Mouse (Mus musculus) limb, embryonic 14.5 days (tissue): ENCODE measurements at regions not wholly inside any gene's neighbourhood (a gene's known extent, or its start where the extent isn't known, plus 50 kb on each side); places are given as distances from the start of the nearest gene placed in this dataset.

Experiments used
- ATAC-seq: fragments of 200-750 bp; cut with Nextera tagmentation; 2 replicates; pipeline ENCODE4 v1.8.0; 2017; ENCODE audit warnings: low read depth, moderate number of reproducible peaks, moderate TSS enrichment; ENCODE audit not compliant: low FRiP score
- DNase-seq: peaks from one replicate; pipeline ENCODE4 v3.0.0-alpha.2; 2015; ENCODE audit warnings: low spot score
- H3K27ac ChIP-seq: fragments of 300-500 bp; sonication (generic); replicated peaks from 2 replicates; pipeline ENCODE4 v1.5.1; 2014; ENCODE audit warnings: low read depth, mild to moderate bottlenecking, low read length, moderate library complexity, mixed read lengths
- H3K27me3 ChIP-seq: fragments of 300-500 bp; sonication (generic); 2 replicates; pipeline ENCODE4 v1.6.1; 2014; ENCODE audit warnings: low read length, mixed read lengths; ENCODE audit not compliant: control insufficient read depth, insufficient read depth
- H3K36me3 ChIP-seq: fragments of 300-500 bp; sonication (generic); 2 replicates; pipeline ENCODE4 v1.6.1; 2014; ENCODE audit warnings: mild to moderate bottlenecking, low read length, moderate library complexity, mixed read lengths; ENCODE audit not compliant: control insufficient read depth, insufficient read depth
- H3K4me1 ChIP-seq: fragments of 300-500 bp; sonication (generic); 2 replicates; pipeline ENCODE4 v1.6.1; 2014; ENCODE audit warnings: antibody characterized with exemption, low read length, mixed read lengths; ENCODE audit not compliant: control insufficient read depth, insufficient read depth
- H3K4me2 ChIP-seq: fragments of 300-500 bp; sonication (generic); replicated peaks from 2 replicates; pipeline ENCODE4 v1.6.1; 2014; ENCODE audit warnings: low read depth, mild to moderate bottlenecking, low read length, moderate library complexity; ENCODE audit not compliant: severe bottlenecking
- H3K4me3 ChIP-seq: fragments of 300-500 bp; sonication (generic); replicated peaks from 2 replicates; pipeline ENCODE4 v1.5.1; 2014; ENCODE audit warnings: low read length
- H3K9ac ChIP-seq: fragments of 300-500 bp; sonication (generic); 2 replicates; pipeline ENCODE4 v1.6.1; 2014; ENCODE audit warnings: mild to moderate bottlenecking, low read depth, low read length, moderate library complexity; ENCODE audit not compliant: severe bottlenecking
- H3K9me3 ChIP-seq: fragments of 300-500 bp; sonication (generic); 2 replicates; pipeline ENCODE4 v1.6.1; 2016; ENCODE audit warnings: low read length; ENCODE audit not compliant: control insufficient read depth
- POLR2A ChIP-seq: fragments of 200-500 bp; IDR thresholded peaks from 2 replicates; pipeline ENCODE4 v1.8.0; 2012; ENCODE audit warnings: inconsistent platforms, mild to moderate bottlenecking, moderate library complexity, borderline replicate concordance; ENCODE audit not compliant: insufficient read depth, insufficient read length; ENCODE audit errors: extremely low read depth
- WGBS: fragments of 180-500 bp; shearing (Covaris S2); extraction: QIAGEN DNeasy Blood & Tissue Kit; methylation state at CpG from one replicate; pipeline ENCODE4 v1.1.7; 2014; 5-methylcytosine and 5-hydroxymethylcytosine counted together

DNA sequence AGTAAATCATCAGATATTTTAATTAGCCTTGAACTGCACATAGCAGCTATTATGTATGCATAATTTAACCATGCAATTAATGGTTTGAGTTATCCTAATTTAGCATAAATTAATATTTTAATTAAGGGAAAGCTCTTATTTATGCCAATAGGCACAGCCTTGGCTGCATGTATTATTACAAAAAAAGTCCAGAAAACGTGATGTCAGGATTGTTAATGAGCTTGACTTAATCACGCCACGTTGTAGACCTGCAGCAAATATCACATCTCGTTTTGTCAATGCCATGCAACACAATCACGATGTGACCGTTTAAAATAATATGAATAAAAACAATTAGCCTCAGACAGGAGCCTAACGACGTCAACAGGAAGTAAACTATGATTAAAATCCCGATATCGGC lies 189.9 kb downstream of the Plk2 start:
- Histone ChIP-seq H3K9me3 (no peaks in the 10 kb centered on the region), H3K27me3 (no peaks in the 10 kb centered on the region), H3K4me3 (no peak overlapping the region), H3K4me1 (no peaks in the 10 kb centered on the region), H3K9ac (no peak overlapping the region), H3K27ac (no peak overlapping the region), H3K4me2 (no peak overlapping the region), H3K36me3 (no peaks in the 10 kb centered on the region)
- no peak for TF ChIP-seq POLR2A
- no peak for ATAC-seq
- DNase-seq = no peak
- WGBS = 70% methylated on average over 10 of the region's 10 CpGs

DNA sequence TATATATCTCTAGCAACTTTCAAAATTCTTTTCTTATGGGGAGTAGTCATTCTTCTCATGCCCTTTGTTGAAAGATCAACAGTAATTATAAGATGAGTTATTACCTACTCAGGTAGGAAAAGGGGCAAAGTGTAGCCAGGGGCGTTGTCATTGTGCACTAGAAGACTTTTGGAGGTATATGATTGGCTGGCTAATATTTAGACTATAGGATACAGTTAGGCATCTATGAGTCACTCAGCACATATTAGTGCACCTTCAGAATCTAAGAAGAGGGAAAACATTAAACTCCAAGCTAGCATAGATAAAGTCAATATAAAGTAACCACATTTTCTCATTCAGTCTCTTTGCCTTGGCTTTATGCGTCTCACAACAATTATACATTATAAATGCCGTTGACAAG lies 199.8 kb downstream of the Plk2 start:
- TF ChIP-seq POLR2A = no peak
- no peak for ATAC-seq
- peaks cover 3% of the 10 kb centered on the region; the same call in 1 of the 2 replicates for H3K4me1 ChIP-seq
- H3K27me3 ChIP-seq = no peaks in the 10 kb centered on the region
- no peaks in the 10 kb centered on the region for H3K36me3 ChIP-seq
- no peak overlapping the region for H3K4me2 ChIP-seq
- 82% methylated on average over 3 of the region's 3 CpGs for WGBS
- no peak overlapping the region for H3K4me3 ChIP-seq
- no peak for DNase-seq
- H3K27ac ChIP-seq = no peak overlapping the region
- no peak overlapping the region for H3K9ac ChIP-seq
- H3K9me3 ChIP-seq = no peaks in the 10 kb centered on the region

DNA sequence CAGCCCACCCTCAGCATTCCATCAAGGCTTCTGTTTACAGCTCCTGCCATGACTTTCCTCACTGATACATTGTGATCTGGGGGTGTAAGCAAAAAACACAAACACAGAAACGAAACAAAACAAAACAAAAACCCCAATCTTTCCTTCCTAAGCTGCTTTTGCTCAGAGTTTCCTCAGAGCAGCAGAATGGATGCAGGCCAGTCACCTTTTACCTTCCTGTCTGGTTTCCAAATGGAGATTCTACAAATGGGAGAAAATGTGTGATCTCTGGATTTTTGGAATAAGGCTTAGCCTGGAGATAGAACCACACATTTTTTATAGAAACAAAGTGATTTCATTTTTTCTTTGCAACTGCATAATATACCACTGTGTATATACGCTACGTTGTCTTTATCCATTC lies 204.8 kb downstream of the Plk2 start:
- no peak for TF ChIP-seq POLR2A
- no peak overlapping the region for H3K4me2 ChIP-seq
- no peaks in the 10 kb centered on the region for H3K36me3 ChIP-seq
- no peaks in the 10 kb centered on the region for H3K9me3 ChIP-seq
- ATAC-seq (no peak), DNase-seq (no peak)
- no peak overlapping the region for H3K27ac ChIP-seq
- H3K4me3 ChIP-seq = no peak overlapping the region
- H3K27me3 ChIP-seq = no peaks in the 10 kb centered on the region
- peaks cover 8% of the 10 kb centered on the region for H3K4me1 ChIP-seq
- WGBS = 87% methylated on average over 3 of the region's 3 CpGs
- no peak overlapping the region for H3K9ac ChIP-seq

DNA sequence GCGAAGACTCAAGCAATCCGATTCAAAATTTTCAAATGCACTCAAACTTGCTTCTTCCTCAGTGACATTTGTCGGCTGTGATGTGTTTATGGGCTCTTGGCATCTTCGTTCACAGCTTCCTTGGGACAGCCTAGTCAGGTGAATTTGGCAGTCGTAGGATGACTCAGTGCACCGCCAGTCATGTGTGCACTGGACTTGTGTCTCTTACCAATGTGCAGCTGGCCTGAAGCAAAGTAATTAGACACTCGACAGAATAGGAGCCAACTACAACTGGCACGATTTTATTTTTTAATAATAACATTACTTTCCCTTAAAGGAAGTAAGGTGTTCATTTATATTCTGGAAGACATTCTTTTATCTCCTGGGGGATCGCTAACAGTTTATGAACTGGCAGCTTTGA lies 205.5 kb downstream of the Plk2 start:
- Histone ChIP-seq H3K27me3 (no peaks in the 10 kb centered on the region), H3K27ac (no peak overlapping the region), H3K4me3 (no peak overlapping the region), H3K4me2 (no peak overlapping the region), H3K9ac (no peak overlapping the region), H3K36me3 (no peaks in the 10 kb centered on the region), H3K4me1 (peaks cover 8% of the 10 kb centered on the region), H3K9me3 (no peaks in the 10 kb centered on the region)
- no peak for TF ChIP-seq POLR2A
- 0 out of 2 replicates have a peak, but pooled peaks have one; percentile 37 for ATAC-seq
- 66% methylated on average over 9 of the region's 9 CpGs for WGBS
- no peak for DNase-seq

DNA sequence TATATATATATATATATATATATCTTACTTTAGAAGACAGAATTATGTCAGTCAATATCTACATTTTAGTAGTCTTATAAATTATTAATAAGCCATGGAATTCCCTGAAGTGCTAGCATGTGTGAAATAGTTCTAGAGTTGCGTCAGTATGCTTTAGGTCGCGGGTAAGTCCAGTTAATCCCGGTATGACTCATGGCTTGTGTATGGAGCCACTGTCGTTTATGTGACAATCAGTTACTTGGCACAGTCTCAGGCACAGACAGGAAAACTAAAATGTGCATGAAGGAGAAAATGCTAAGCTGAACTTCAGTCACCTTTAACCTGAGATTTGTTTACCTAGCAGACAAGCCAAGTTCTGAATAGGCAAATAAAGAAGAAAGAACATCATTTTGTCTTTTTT lies 206.5 kb downstream of the Plk2 start:
- ATAC-seq (peak; percentile 70; the same call in 1 of the 2 replicates), DNase-seq (peak; percentile 63)
- Histone ChIP-seq H3K4me3 (no peak overlapping the region), H3K4me2 (no peak overlapping the region), H3K9ac (no peak overlapping the region), H3K9me3 (no peaks in the 10 kb centered on the region), H3K27me3 (no peaks in the 10 kb centered on the region), H3K36me3 (no peaks in the 10 kb centered on the region), H3K4me1 (peaks cover 8% of the 10 kb centered on the region), H3K27ac (no peak overlapping the region)
- TF ChIP-seq POLR2A = no peak
- WGBS = 51% methylated on average over 5 of the region's 5 CpGs

DNA sequence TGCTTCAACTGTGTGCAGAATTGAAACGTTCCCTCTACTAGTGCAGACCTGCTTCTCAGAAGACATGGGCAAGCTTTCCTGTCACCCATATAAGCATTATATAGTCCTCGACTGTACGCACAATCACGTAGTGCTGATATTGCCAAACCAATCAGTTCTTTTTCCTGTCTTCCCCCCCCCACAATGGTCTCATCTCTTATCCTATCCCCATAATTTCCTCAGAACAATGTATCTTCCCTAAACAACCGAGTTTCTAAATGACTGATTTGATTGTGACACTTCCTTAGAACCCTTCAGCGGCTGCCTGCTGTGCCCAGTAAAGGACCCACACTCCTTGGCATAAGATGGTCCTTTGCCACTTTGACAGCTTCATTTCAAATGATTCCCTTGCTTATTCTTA lies 207.0 kb downstream of the Plk2 start:
- Histone ChIP-seq H3K27ac (no peak overlapping the region), H3K4me2 (no peak overlapping the region), H3K4me1 (peaks cover 8% of the 10 kb centered on the region), H3K9me3 (no peaks in the 10 kb centered on the region), H3K9ac (no peak overlapping the region), H3K4me3 (no peak overlapping the region), H3K36me3 (no peaks in the 10 kb centered on the region), H3K27me3 (no peaks in the 10 kb centered on the region)
- 76% methylated on average over 6 of the region's 6 CpGs for WGBS
- TF ChIP-seq POLR2A = no peak
- ATAC-seq (0 out of 2 replicates have a peak, but pooled peaks have one; percentile 57), DNase-seq (no peak)
